Mouse (Mus musculus) olfactory bulb, adult 2 months (tissue): Measurements from ENCODE around the gene Prkaca.

Experiments used
- CTCF ChIP-seq: fragments of 200-500 bp; IDR thresholded peaks from 2 replicates; pipeline ENCODE4 v1.5.1; 2012; ENCODE audit warnings: low read depth, mild to moderate bottlenecking, low read length, moderate library complexity; ENCODE audit not compliant: insufficient read depth
- POLR2A ChIP-seq: fragments of 200-500 bp; IDR thresholded peaks from 2 replicates; pipeline ENCODE4 v1.6.1; 2012; ENCODE audit warnings: mild to moderate bottlenecking, low read depth, low read length, moderate library complexity; ENCODE audit not compliant: insufficient read depth

DNA sequence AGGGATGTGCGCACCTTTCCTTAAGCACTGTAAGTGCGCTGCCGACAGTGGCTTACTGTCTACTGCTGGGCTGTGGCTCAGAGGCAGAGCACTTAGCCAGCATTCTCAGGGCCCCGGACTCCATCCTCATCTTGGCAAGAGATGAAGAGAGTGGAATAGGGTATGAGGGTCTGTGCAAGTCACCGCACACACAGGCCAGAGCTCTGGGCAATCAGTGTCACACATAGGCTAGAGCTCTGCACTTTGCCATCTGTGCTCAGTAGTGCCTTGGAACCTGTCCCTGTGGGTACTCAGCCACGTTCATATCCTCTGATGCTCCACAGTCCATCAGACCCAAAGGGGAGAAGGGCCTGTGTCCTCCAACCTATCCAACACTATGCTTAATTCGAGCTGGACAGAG is 8.7 kb downstream of the Prkaca start:
- TF ChIP-seq POLR2A (no peak), CTCF (no peak)
